Mouse (Mus musculus) ES-E14 (cell line): ENCODE results near the gene Ccdc114.

ENCODE experiments used
- CHD2 ChIP-seq: IDR thresholded peaks from 2 replicates; pipeline ENCODE4 v1.6.1; 2014; ENCODE audit warnings: mild to moderate bottlenecking, low read depth, low read length, inconsistent platforms
- MAFK ChIP-seq: IDR thresholded peaks from 2 replicates; pipeline ENCODE4 v1.6.1; 2014; ENCODE audit warnings: mild to moderate bottlenecking, low read depth, low read length, inconsistent platforms; ENCODE audit not compliant: insufficient read depth

- TF ChIP-seq CHD2 (no peak), MAFK (no peak)
Measured at GRCm38 (mm10) chr7:45908384-45908783, 15.5 kb upstream of the Ccdc114 start.
